Mouse (Mus musculus) hindbrain, embryonic 12.5 days (tissue): ENCODE measurements around the gene Msi1. TPM values are rescaled to one million over a fixed set of nuclear protein-coding genes. Genes with fewer than 3 reads are reported as not detected.

Experiments
- ATAC-seq: fragments of 200-750 bp; cut with Nextera tagmentation; 2 replicates; pipeline ENCODE4 v1.8.0; 2017; ENCODE audit warnings: moderate TSS enrichment; ENCODE audit not compliant: low FRiP score
- H3K27ac ChIP-seq: fragments of 300-500 bp; sonication (generic); 2 replicates; pipeline ENCODE4 v1.5.1; 2016; ENCODE audit warnings: mild to moderate bottlenecking
- H3K27me3 ChIP-seq: fragments of 300-500 bp; sonication (generic); 2 replicates; pipeline ENCODE4 v1.6.1; 2016; ENCODE audit warnings: mild to moderate bottlenecking
- H3K36me3 ChIP-seq: fragments of 300-500 bp; sonication (generic); 2 replicates; pipeline ENCODE4 v1.6.1; 2016; ENCODE audit warnings: mild to moderate bottlenecking
- H3K4me1 ChIP-seq: fragments of 300-500 bp; sonication (generic); 2 replicates; pipeline ENCODE4 v1.6.1; 2016
- H3K4me2 ChIP-seq: fragments of 300-500 bp; sonication (generic); replicated peaks from 2 replicates; pipeline ENCODE4 v1.6.1; 2016; ENCODE audit warnings: mild to moderate bottlenecking
- H3K4me3 ChIP-seq: fragments of 300-500 bp; sonication (generic); 2 replicates; pipeline ENCODE4 v1.5.1; 2016; ENCODE audit warnings: mild to moderate bottlenecking
- H3K9ac ChIP-seq: fragments of 300-500 bp; sonication (generic); 2 replicates; pipeline ENCODE4 v1.6.1; 2016; ENCODE audit warnings: mild to moderate bottlenecking, moderate library complexity
- H3K9me3 ChIP-seq: fragments of 300-500 bp; sonication (generic); replicated peaks from 2 replicates; pipeline ENCODE4 v1.6.1; 2016; ENCODE audit warnings: mild to moderate bottlenecking
- WGBS: fragments of 180-500 bp; shearing (Covaris S2); methylation state at CpG from one replicate; pipeline ENCODE4 v1.1.7; 2016; 5-methylcytosine and 5-hydroxymethylcytosine counted together
- polyA plus RNA-seq: library from polyadenylated mRNA; unstranded; fragments of >200 nt; fragmentation: Nextera tagmentation; extraction: Ambion mirVana; gene quantifications from 2 replicates; pipeline ENCODE4 v1.2.1, GENCODE M21; 2016

Gene Msi1
- polyA plus RNA-seq, 1 experiment from 2014 or later = 128 TPM

DNA sequence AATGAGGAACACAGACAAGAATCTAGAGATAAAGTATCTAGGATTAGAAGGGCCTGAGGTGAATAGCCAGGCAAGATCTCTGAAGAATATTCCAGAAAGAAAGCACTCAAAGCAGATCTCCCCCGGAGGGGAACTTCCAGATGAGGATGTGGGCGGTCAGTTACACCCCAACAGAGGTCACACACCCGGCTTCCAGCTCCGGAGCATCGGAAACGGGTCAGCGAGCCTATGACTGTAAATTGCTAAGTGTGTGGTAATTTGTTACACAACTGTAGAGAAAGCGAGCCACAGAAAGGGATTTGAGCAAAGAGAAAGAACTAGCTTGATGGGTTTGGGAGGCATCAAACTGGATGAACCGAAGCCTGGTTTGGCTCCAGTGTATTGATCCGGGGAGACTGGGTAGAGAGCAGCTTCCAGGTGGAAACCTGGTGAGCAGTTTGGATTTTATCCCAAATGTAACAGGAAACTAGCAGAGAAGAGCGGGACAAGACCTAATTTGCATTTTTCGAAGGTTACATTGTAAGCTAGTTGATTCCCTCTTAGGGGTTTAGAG lies 71.1 kb downstream of the Msi1 start:
- Histone ChIP-seq H3K9me3 (no peaks in the 10 kb centered on the region), H3K4me2 (no peak overlapping the region), H3K27me3 (no peaks in the 10 kb centered on the region), H3K27ac (no peak overlapping the region), H3K36me3 (no peaks in the 10 kb centered on the region), H3K9ac (no peak overlapping the region), H3K4me1 (peaks cover 4% of the 10 kb centered on the region), H3K4me3 (no peak overlapping the region)
- WGBS = 84% methylated on average over 12 of the region's 12 CpGs
- ATAC-seq = no peak

DNA sequence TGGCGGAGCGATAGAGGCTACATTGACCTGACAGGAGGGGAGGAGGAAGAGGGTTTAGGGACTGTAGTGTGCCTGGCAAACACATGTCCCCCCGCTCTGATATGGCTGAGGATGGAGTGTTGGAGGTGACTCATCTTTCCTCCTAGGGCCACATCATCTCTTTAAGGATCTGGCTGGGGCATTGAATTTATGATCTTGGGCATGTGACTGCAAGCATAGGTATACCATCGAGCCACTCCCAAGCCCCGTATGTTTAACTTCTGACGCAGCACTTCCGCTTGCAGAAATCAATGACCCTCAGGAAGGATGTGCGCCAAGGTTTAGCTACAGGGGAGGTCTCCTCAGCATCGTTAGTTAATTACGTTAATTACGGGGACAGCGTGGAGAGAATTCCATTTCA lies 73.6 kb downstream of the Msi1 start:
- Histone ChIP-seq H3K4me3 (no peak overlapping the region), H3K27me3 (no peaks in the 10 kb centered on the region), H3K4me2 (no peak overlapping the region), H3K9me3 (no peaks in the 10 kb centered on the region), H3K4me1 (peaks cover 16% of the 10 kb centered on the region), H3K9ac (no peak overlapping the region), H3K36me3 (no peaks in the 10 kb centered on the region), H3K27ac (no peak overlapping the region)
- ATAC-seq = no peak
- WGBS = 62% methylated on average over 12 of the region's 12 CpGs

Other genes with a start within 250 kb of the Msi1 start
- 10.3 and 10.5 TPM in 2 replicates for gene Cabp1, start 235.2 kb upstream of the Msi1 start, polyA plus RNA-seq
- gene Pop5, start 193.8 kb upstream of the Msi1 start, polyA plus RNA-seq = 78.6 and 90.5 TPM in 2 replicates
- gene Rnf10, start 156.7 kb upstream of the Msi1 start, polyA plus RNA-seq = 197 and 202 TPM in 2 replicates
- gene Coq5, start 149.9 kb upstream of the Msi1 start, polyA plus RNA-seq = 48.1 and 51.3 TPM in 2 replicates
- 1,295 and 1,383 TPM in 2 replicates for gene Dynll1, start 128.6 kb upstream of the Msi1 start, polyA plus RNA-seq
- gene Srsf9, start 102.4 kb upstream of the Msi1 start, polyA plus RNA-seq = 306 and 309 TPM in 2 replicates
- gene Gatc, start 88.4 kb upstream of the Msi1 start, polyA plus RNA-seq = 31.6 and 38.6 TPM in 2 replicates
- gene Triap1, start 88.4 kb upstream of the Msi1 start, polyA plus RNA-seq = 49.5 and 54.5 TPM in 2 replicates
- 728 and 823 TPM in 2 replicates for gene Cox6a1, start 80.6 kb upstream of the Msi1 start, polyA plus RNA-seq
- not detected in 2 replicates for gene Pla2g1b, start 36.7 kb downstream of the Msi1 start, polyA plus RNA-seq
- 23.1 and 24.7 TPM in 2 replicates for gene Sirt4, start 55.1 kb downstream of the Msi1 start, polyA plus RNA-seq
- 34.0 and 39.2 TPM in 2 replicates for gene Pxn, start 77.1 kb downstream of the Msi1 start, polyA plus RNA-seq
- gene Rplp0, start 129.9 kb downstream of the Msi1 start, polyA plus RNA-seq = 819 and 900 TPM in 2 replicates
- 57.6 and 62.5 TPM in 2 replicates for gene Gcn1l1, start 135.7 kb downstream of the Msi1 start, polyA plus RNA-seq
- 19.7 and 20.6 TPM in 2 replicates for gene Rab35, start 202.3 kb downstream of the Msi1 start, polyA plus RNA-seq